Mouse (Mus musculus): ENCODE data around the gene Olfr1256. TPM values are rescaled to one million over a fixed set of nuclear protein-coding genes. Genes with fewer than 3 reads are reported as not detected.

Gene Olfr1256
- not detected for polyA plus RNA-seq (2014; fragmentation: Illumina TruSeq; extraction: RNeasy Lipid Tissue Mini Kit (QIAGEN cat#74804); ENCODE audit: low read depth, low replicate concordance)

DNA sequence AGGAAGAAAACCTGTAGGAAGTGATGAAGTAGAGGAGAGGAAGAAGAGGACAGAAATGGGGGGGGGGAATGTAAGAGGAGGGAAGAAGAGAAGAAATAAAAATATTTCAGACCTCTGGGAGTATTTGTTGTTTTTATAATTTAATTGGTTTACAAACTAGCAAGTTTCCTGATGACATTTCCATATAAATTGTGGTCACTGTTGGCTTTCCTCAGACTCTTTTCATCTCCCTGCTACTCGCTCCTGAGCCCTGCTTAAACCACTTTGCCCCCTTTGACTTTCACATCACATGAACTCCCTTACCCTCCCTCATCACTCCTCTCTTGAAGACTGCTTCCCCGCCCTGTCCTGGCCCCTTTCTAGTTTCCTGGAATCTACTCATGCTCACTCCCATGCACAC is at the start of gene Olfr1256:
TSS of gene Olfr1256 (minus strand) at position 101 of the 400 bp plus-strand sequence.

DNA sequence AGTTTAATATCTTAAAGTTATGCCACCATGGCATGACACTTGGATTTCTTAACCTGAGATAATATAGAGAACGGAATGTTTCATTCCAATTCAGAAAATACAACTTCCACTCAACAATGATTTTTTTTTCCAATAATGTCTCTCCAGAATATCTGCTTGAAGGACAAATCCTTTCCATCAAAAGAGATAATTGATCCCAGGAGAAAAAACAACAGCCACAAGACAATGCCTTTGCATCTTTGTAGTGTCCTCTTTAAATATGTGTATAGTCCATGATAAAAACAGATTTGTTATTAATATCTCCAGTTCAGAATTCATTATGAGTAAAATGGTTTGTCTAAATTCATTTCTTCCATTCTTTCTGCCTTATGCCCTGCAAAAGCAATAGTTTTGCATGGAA is 36.8 kb upstream of the Olfr1256 start, which contains the start of gene Olfr1257:
TSS of gene Olfr1257 (plus strand) at position 301 of the 400 bp plus-strand sequence.

DNA sequence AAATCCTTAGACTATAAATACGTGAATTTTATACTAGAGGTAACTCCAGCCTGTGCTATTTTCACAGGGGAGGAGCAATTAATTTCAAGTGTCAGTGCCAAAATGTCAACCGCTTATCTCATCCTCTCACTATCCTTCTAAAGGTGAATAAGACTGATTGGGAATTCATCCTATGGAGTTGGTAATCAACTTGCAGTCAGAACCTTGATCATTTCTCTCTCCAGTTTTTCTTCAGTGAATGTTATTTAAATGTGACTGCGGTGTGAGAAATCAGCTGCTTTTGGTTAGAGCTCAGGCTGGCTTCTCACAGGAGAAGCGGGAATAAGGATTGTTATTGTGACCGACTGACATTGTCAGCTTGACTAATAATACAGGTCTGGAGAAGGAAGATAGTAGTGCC is 6.8 kb upstream of the Olfr1256 start, which contains the start of gene Olfr48:
TSS of gene Olfr48 (minus strand) at position 101 of the 400 bp plus-strand sequence.

DNA sequence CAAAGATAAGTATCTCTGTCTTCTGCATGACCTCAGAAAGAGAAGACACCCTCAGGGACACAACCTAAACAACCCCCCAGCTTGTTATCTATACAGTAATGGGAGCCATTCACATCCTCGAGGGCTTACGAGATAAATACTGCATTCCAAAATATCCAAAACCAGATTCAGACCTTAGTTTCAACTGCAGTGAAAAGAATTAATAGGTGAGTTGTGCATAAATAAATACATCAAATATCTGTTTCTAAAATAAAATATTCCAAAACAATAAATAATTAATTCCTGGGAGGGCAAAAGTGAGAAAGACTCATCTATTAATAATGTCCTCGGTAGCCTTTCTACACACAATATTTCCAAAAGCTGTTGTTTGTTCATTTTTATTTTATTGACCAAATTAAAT is 29.6 kb downstream of the Olfr1256 start, which contains the start of gene Olfr1255:
TSS of gene Olfr1255 (plus strand) at position 301 of the 400 bp plus-strand sequence.

DNA sequence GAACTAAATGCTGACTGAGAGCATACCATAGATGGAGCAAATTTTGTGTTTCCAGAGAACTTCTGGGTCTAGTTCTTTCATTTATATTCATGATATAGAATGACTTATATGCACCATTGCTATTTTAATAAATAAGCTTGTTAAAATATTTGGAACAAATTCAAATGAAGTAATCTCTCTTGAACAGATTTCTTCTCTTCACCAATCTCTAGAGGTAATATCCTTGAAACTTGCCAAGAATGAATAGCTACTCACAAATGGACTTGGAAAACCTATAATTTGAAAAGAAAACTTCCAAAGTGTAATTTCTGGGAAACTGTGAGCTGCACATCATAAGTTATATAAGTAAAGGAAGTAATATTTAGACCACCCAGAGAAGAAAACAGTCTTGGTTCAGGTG is 47.8 kb downstream of the Olfr1256 start, which contains the start of gene Olfr1254:
TSS of gene Olfr1254 (minus strand) at position 101 of the 400 bp plus-strand sequence.

Other genes with a start within 250 kb of the Olfr1256 start
- gene Olfr1246, start 248.4 kb downstream of the Olfr1256 start, polyA plus RNA-seq (2014; fragmentation: Illumina TruSeq; extraction: RNeasy Lipid Tissue Mini Kit (QIAGEN cat#74804); ENCODE audit: low read depth, low replicate concordance), result not detected
- not detected for gene Olfr1247, start 227.4 kb downstream of the Olfr1256 start, polyA plus RNA-seq (2014; fragmentation: Illumina TruSeq; extraction: RNeasy Lipid Tissue Mini Kit (QIAGEN cat#74804); ENCODE audit: low read depth, low replicate concordance)
- gene Olfr1248, start 223.3 kb downstream of the Olfr1256 start, polyA plus RNA-seq (2014; fragmentation: Illumina TruSeq; extraction: RNeasy Lipid Tissue Mini Kit (QIAGEN cat#74804); ENCODE audit: low read depth, low replicate concordance), result not detected
- gene Olfr1249, start 206.6 kb downstream of the Olfr1256 start, polyA plus RNA-seq (2014; fragmentation: Illumina TruSeq; extraction: RNeasy Lipid Tissue Mini Kit (QIAGEN cat#74804); ENCODE audit: low read depth, low replicate concordance), result not detected
- not detected for gene Olfr1250, start 180.1 kb downstream of the Olfr1256 start, polyA plus RNA-seq (2014; fragmentation: Illumina TruSeq; extraction: RNeasy Lipid Tissue Mini Kit (QIAGEN cat#74804); ENCODE audit: low read depth, low replicate concordance)
- not detected for gene Olfr1251, start 169.6 kb downstream of the Olfr1256 start, polyA plus RNA-seq (2014; fragmentation: Illumina TruSeq; extraction: RNeasy Lipid Tissue Mini Kit (QIAGEN cat#74804); ENCODE audit: low read depth, low replicate concordance)
- not detected for gene Olfr1252, start 116.5 kb downstream of the Olfr1256 start, polyA plus RNA-seq (2014; fragmentation: Illumina TruSeq; extraction: RNeasy Lipid Tissue Mini Kit (QIAGEN cat#74804); ENCODE audit: low read depth, low replicate concordance)
- gene Olfr1253, start 84.5 kb downstream of the Olfr1256 start, polyA plus RNA-seq (2014; fragmentation: Illumina TruSeq; extraction: RNeasy Lipid Tissue Mini Kit (QIAGEN cat#74804); ENCODE audit: low read depth, low replicate concordance), result not detected
- not detected for gene Olfr1254, start 47.9 kb downstream of the Olfr1256 start, polyA plus RNA-seq (2014; fragmentation: Illumina TruSeq; extraction: RNeasy Lipid Tissue Mini Kit (QIAGEN cat#74804); ENCODE audit: low read depth, low replicate concordance)
- gene Olfr1255, start 29.5 kb downstream of the Olfr1256 start, polyA plus RNA-seq (2014; fragmentation: Illumina TruSeq; extraction: RNeasy Lipid Tissue Mini Kit (QIAGEN cat#74804); ENCODE audit: low read depth, low replicate concordance), result not detected
- not detected for gene Olfr48, start 6.7 kb upstream of the Olfr1256 start, polyA plus RNA-seq (2014; fragmentation: Illumina TruSeq; extraction: RNeasy Lipid Tissue Mini Kit (QIAGEN cat#74804); ENCODE audit: low read depth, low replicate concordance)
- not detected for gene Olfr1257, start 36.9 kb upstream of the Olfr1256 start, polyA plus RNA-seq (2014; fragmentation: Illumina TruSeq; extraction: RNeasy Lipid Tissue Mini Kit (QIAGEN cat#74804); ENCODE audit: low read depth, low replicate concordance)
- not detected for gene Olfr1258, start 85.8 kb upstream of the Olfr1256 start, polyA plus RNA-seq (2014; fragmentation: Illumina TruSeq; extraction: RNeasy Lipid Tissue Mini Kit (QIAGEN cat#74804); ENCODE audit: low read depth, low replicate concordance)
- gene Olfr1259, start 107.1 kb upstream of the Olfr1256 start, polyA plus RNA-seq (2014; fragmentation: Illumina TruSeq; extraction: RNeasy Lipid Tissue Mini Kit (QIAGEN cat#74804); ENCODE audit: low read depth, low replicate concordance), result not detected
- not detected for gene Olfr1260, start 132.8 kb upstream of the Olfr1256 start, polyA plus RNA-seq (2014; fragmentation: Illumina TruSeq; extraction: RNeasy Lipid Tissue Mini Kit (QIAGEN cat#74804); ENCODE audit: low read depth, low replicate concordance)
- not detected for gene Olfr1261, start 149.7 kb upstream of the Olfr1256 start, polyA plus RNA-seq (2014; fragmentation: Illumina TruSeq; extraction: RNeasy Lipid Tissue Mini Kit (QIAGEN cat#74804); ENCODE audit: low read depth, low replicate concordance)
- not detected for gene Olfr1262, start 158.6 kb upstream of the Olfr1256 start, polyA plus RNA-seq (2014; fragmentation: Illumina TruSeq; extraction: RNeasy Lipid Tissue Mini Kit (QIAGEN cat#74804); ENCODE audit: low read depth, low replicate concordance)
- not detected for gene Olfr1263, start 170.6 kb upstream of the Olfr1256 start, polyA plus RNA-seq (2014; fragmentation: Illumina TruSeq; extraction: RNeasy Lipid Tissue Mini Kit (QIAGEN cat#74804); ENCODE audit: low read depth, low replicate concordance)
- not detected for gene Olfr1264, start 184.0 kb upstream of the Olfr1256 start, polyA plus RNA-seq (2014; fragmentation: Illumina TruSeq; extraction: RNeasy Lipid Tissue Mini Kit (QIAGEN cat#74804); ENCODE audit: low read depth, low replicate concordance)
- gene Olfr1265, start 193.8 kb upstream of the Olfr1256 start, polyA plus RNA-seq (2014; fragmentation: Illumina TruSeq; extraction: RNeasy Lipid Tissue Mini Kit (QIAGEN cat#74804); ENCODE audit: low read depth, low replicate concordance), result not detected
- not detected for gene Olfr140, start 222.0 kb upstream of the Olfr1256 start, polyA plus RNA-seq (2014; fragmentation: Illumina TruSeq; extraction: RNeasy Lipid Tissue Mini Kit (QIAGEN cat#74804); ENCODE audit: low read depth, low replicate concordance)

Data from adrenal gland, adult 10 weeks (tissue).